Mouse (Mus musculus) kidney, postnatal 14 days (tissue): ENCODE data around the gene Srrm3.

ENCODE experiments used
- DNase-seq: peaks from one replicate; pipeline ENCODE4 v3.0.0; 2022; ENCODE audit warnings: mixed read lengths

Gene Srrm3

GRCm38 (mm10) chr5:135806555-135807262 lies at the start of gene Srrm3:
Gene Srrm3, plus strand, starts transcription at chr5:135806890.
- DNase-seq = peak; percentile 89

- no peak for DNase-seq
Measured at GRCm38 (mm10) chr5:135761881-135762280, 44.8 kb upstream of the Srrm3 start.

- peak; percentile 79 for DNase-seq
Measured at GRCm38 (mm10) chr5:135763526-135763925, 43.2 kb upstream of the Srrm3 start.

GRCm38 (mm10) chr5:135764971-135765370 lies 41.7 kb upstream of the Srrm3 start:
- no peak for DNase-seq

- DNase-seq = no peak
Measured at GRCm38 (mm10) chr5:135772519-135772918, 34.2 kb upstream of the Srrm3 start.

GRCm38 (mm10) chr5:135776546-135776945 lies 30.1 kb upstream of the Srrm3 start:
- DNase-seq = peak; percentile 58

GRCm38 (mm10) chr5:135777796-135778470 lies 28.8 kb upstream of the Srrm3 start, which contains the start of gene Styxl1:
Gene Styxl1, minus strand, starts transcription at chr5:135778385.
- DNase-seq = no peak

GRCm38 (mm10) chr5:135778471-135779445 lies 27.9 kb upstream of the Srrm3 start, which contains the start of gene Mdh2:
Gene Mdh2, plus strand, starts transcription at chr5:135778480.
- peak; percentile 100 for DNase-seq

GRCm38 (mm10) chr5:135780331-135780730 lies 26.4 kb upstream of the Srrm3 start:
- DNase-seq = no peak

GRCm38 (mm10) chr5:135782901-135783300 lies 23.8 kb upstream of the Srrm3 start:
- no peak for DNase-seq

- peak; percentile 90 for DNase-seq
Measured at GRCm38 (mm10) chr5:135793996-135794858, 12.5 kb upstream of the Srrm3 start.

- DNase-seq = no peak
Measured at GRCm38 (mm10) chr5:135794859-135795181, 11.9 kb upstream of the Srrm3 start.

- DNase-seq = no peak
Measured at GRCm38 (mm10) chr5:135799746-135800145, 6.9 kb upstream of the Srrm3 start.

GRCm38 (mm10) chr5:135800927-135801326 lies 5.8 kb upstream of the Srrm3 start:
- no peak for DNase-seq

- DNase-seq = no peak
Measured at GRCm38 (mm10) chr5:135802641-135803040, 4.0 kb upstream of the Srrm3 start.

- DNase-seq = no peak
Measured at GRCm38 (mm10) chr5:135803135-135803534, 3.6 kb upstream of the Srrm3 start.

GRCm38 (mm10) chr5:135803676-135804075 lies 3.0 kb upstream of the Srrm3 start:
- DNase-seq = no peak

- DNase-seq = no peak
Measured at GRCm38 (mm10) chr5:135804735-135805134, 2.0 kb upstream of the Srrm3 start.

- DNase-seq = no peak
Measured at GRCm38 (mm10) chr5:135807263-135807637, 560 bp downstream of the Srrm3 start.

GRCm38 (mm10) chr5:135812991-135813390 lies 6.3 kb downstream of the Srrm3 start:
- no peak for DNase-seq

- DNase-seq = no peak
Measured at GRCm38 (mm10) chr5:135818491-135818890, 11.8 kb downstream of the Srrm3 start.

- DNase-seq = no peak
Measured at GRCm38 (mm10) chr5:135822316-135822944, 15.7 kb downstream of the Srrm3 start.
